Mouse (Mus musculus): Measurements from ENCODE around the gene Rpl10a.

Gene Rpl10a

GRCm38 (mm10) chr17:28328366-28328928, at the start of gene Rpl10a:
TSS of gene Rpl10a (plus strand) at chr17:28328471.
- peak; percentile 97 for DNase-seq

GRCm38 (mm10) chr17:28279236-28279635, 49.0 kb upstream of the Rpl10a start:
- no peak for DNase-seq

- no peak for DNase-seq
Observed at GRCm38 (mm10) chr17:28279780-28280422, 48.4 kb upstream of the Rpl10a start.

- no peak for DNase-seq
Observed at GRCm38 (mm10) chr17:28280423-28280800, 47.9 kb upstream of the Rpl10a start.

GRCm38 (mm10) chr17:28280831-28281377, 47.4 kb upstream of the Rpl10a start:
- no peak for DNase-seq

GRCm38 (mm10) chr17:28281866-28282441, 46.3 kb upstream of the Rpl10a start:
- DNase-seq: no peak

- DNase-seq: no peak
Observed at GRCm38 (mm10) chr17:28283199-28283598, 45.1 kb upstream of the Rpl10a start.

- no peak for DNase-seq
Observed at GRCm38 (mm10) chr17:28286133-28286532, 42.1 kb upstream of the Rpl10a start.

GRCm38 (mm10) chr17:28286964-28287363, 41.3 kb upstream of the Rpl10a start:
- no peak for DNase-seq

GRCm38 (mm10) chr17:28287578-28287977, 40.7 kb upstream of the Rpl10a start:
- DNase-seq: no peak

GRCm38 (mm10) chr17:28287980-28288379, 40.3 kb upstream of the Rpl10a start:
- no peak for DNase-seq

- no peak for DNase-seq
Observed at GRCm38 (mm10) chr17:28290262-28290661, 38.0 kb upstream of the Rpl10a start.

- no peak for DNase-seq
Observed at GRCm38 (mm10) chr17:28290671-28291070, 37.6 kb upstream of the Rpl10a start.

- DNase-seq: no peak
Observed at GRCm38 (mm10) chr17:28291346-28291745, 36.9 kb upstream of the Rpl10a start.

GRCm38 (mm10) chr17:28293716-28294115, 34.6 kb upstream of the Rpl10a start:
- DNase-seq: no peak

- DNase-seq: no peak
Observed at GRCm38 (mm10) chr17:28294449-28295333, 33.6 kb upstream of the Rpl10a start.

GRCm38 (mm10) chr17:28298888-28299287, 29.4 kb upstream of the Rpl10a start:
- DNase-seq: no peak

GRCm38 (mm10) chr17:28299669-28300320, 28.5 kb upstream of the Rpl10a start:
- no peak for DNase-seq

- DNase-seq: no peak
Observed at GRCm38 (mm10) chr17:28300323-28300722, 27.9 kb upstream of the Rpl10a start.

- no peak for DNase-seq
Observed at GRCm38 (mm10) chr17:28300850-28301249, 27.4 kb upstream of the Rpl10a start.

GRCm38 (mm10) chr17:28305172-28305571, 23.1 kb upstream of the Rpl10a start:
- no peak for DNase-seq
